Mouse (Mus musculus) ES-E14 (cell line): ENCODE data around the gene Popdc3. TPM values are rescaled to one million over a fixed set of nuclear protein-coding genes. Genes with fewer than 3 reads are reported as not detected.
"Not testable (repeated sequence)": the region's sequence is repeated elsewhere in the genome, so short reads cannot be mapped to it uniquely, and the experiment has no call there.

ENCODE experiments used
- DNase-seq: peaks from one replicate; pipeline ENCODE4 v3.0.0-alpha.2; 2013; ENCODE audit warnings: low read depth, low spot score
- H3K27ac ChIP-seq: 2 replicates; pipeline ENCODE4 v1.5.1; 2012; ENCODE audit warnings: low read depth, mild to moderate bottlenecking, low read length, moderate library complexity, mixed read lengths; ENCODE audit not compliant: poor library complexity, insufficient read depth, severe bottlenecking
- H3K36me3 ChIP-seq: 2 replicates; pipeline ENCODE4 v1.6.1; 2012; ENCODE audit warnings: mild to moderate bottlenecking, low read length, moderate library complexity, mixed read lengths; ENCODE audit not compliant: control insufficient read depth, poor library complexity, insufficient read depth, severe bottlenecking
- H3K4me1 ChIP-seq, 2 experiments: fragments of 150-350 bp in 1 of 2; sonication (generic) in 1 of 2; 2 replicates each; pipeline ENCODE4 v1.6.1; 2012; ENCODE audit warnings: low read length in 2 of 2, mild to moderate bottlenecking in 1 of 2, mixed read lengths in 1 of 2; ENCODE audit not compliant: control insufficient read depth in 2 of 2, insufficient read depth in 2 of 2, poor library complexity in 1 of 2
- H3K4me3 ChIP-seq, 2 experiments: fragments of 150-350 bp in 1 of 2; sonication (generic) in 1 of 2; 2 replicates each; pipeline ENCODE4 v1.5.1; 2012; ENCODE audit warnings: low read length in 2 of 2, low read depth in 1 of 2, mild to moderate bottlenecking in 1 of 2, mixed read lengths in 1 of 2; ENCODE audit not compliant: insufficient read depth in 1 of 2, poor library complexity in 1 of 2, severe bottlenecking in 1 of 2
- H3K9ac ChIP-seq: 2 replicates; pipeline ENCODE4 v1.6.1; 2012; ENCODE audit warnings: low read depth, mild to moderate bottlenecking, low read length, mixed read lengths; ENCODE audit not compliant: poor library complexity, insufficient read depth, severe bottlenecking
- H3K9me3 ChIP-seq: fragments of 150-350 bp; sonication (generic); 2 replicates; pipeline ENCODE4 v1.6.1; 2012; ENCODE audit warnings: low read depth, mild to moderate bottlenecking, low read length; ENCODE audit not compliant: control insufficient read depth, insufficient read depth
- CHD2 ChIP-seq: IDR thresholded peaks from 2 replicates; pipeline ENCODE4 v1.6.1; 2014; ENCODE audit warnings: mild to moderate bottlenecking, low read depth, low read length, inconsistent platforms
- HCFC1 ChIP-seq: IDR thresholded peaks from 2 replicates; pipeline ENCODE4 v1.6.1; 2012; ENCODE audit warnings: low read length, inconsistent platforms, borderline replicate concordance; ENCODE audit not compliant: insufficient read depth
- MAFK ChIP-seq: IDR thresholded peaks from 2 replicates; pipeline ENCODE4 v1.6.1; 2014; ENCODE audit warnings: mild to moderate bottlenecking, low read depth, low read length, inconsistent platforms; ENCODE audit not compliant: insufficient read depth
- ZC3H11A ChIP-seq: IDR thresholded peaks from 2 replicates; pipeline ENCODE4 v1.6.1; 2012; ENCODE audit warnings: low read depth, mild to moderate bottlenecking, inconsistent platforms, low read length, borderline replicate concordance
- ZNF384 ChIP-seq: IDR thresholded peaks from 2 replicates; pipeline ENCODE4 v1.6.1; 2012; ENCODE audit warnings: low read depth, low read length, inconsistent platforms
- in situ Hi-C, 2 experiments: fragments of 600-800 bp; cut with MboI; formaldehyde crosslinking; loops; one replicate each; pipeline ENCODE4 v1.15.1; 2025; ENCODE audit warnings: low sequenced_read_pairs in 2 of 2, inconsistent platforms in 1 of 2; ENCODE audit not compliant: unreplicated experiment in 2 of 2
- total RNA-seq: library from RNA; depleted of rRNA; stranded (reverse); fragments of 300-350 nt; gene quantifications from 2 replicates; pipeline ENCODE4 v1.2.3, GENCODE M21; 2012; rRNA removed

Popdc3 gene
- total RNA-seq, result 0.85 and 0.90 TPM in 2 replicates

DNA sequence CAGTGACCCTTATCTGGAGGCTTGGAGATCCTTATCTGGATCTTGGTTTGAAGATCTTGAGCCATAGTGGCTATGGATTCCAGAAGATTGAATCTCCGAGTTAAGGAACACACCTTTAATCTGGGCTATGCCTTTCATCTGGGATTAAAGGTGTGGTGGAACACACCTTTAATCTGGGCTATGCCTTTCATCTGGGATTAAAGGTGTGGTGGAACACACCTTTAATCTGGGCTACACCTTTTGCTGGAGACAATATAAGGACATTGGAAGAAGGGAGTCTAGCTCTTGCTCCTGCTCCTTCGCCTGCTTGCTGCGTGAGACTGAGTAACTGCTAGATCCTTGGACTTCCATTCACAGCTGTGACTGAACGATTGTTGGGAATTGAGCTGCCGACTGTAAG, at the start of gene Popdc3:
Gene Popdc3 (plus strand): TSS at position 301 of the 400 bp plus-strand sequence.
- H3K4me1 ChIP-seq, H3K9me3 ChIP-seq, H3K4me3 ChIP-seq, H3K27ac ChIP-seq, DNase-seq, H3K9ac ChIP-seq, in situ Hi-C loops, H3K36me3 ChIP-seq: not testable (repeated sequence)

DNA sequence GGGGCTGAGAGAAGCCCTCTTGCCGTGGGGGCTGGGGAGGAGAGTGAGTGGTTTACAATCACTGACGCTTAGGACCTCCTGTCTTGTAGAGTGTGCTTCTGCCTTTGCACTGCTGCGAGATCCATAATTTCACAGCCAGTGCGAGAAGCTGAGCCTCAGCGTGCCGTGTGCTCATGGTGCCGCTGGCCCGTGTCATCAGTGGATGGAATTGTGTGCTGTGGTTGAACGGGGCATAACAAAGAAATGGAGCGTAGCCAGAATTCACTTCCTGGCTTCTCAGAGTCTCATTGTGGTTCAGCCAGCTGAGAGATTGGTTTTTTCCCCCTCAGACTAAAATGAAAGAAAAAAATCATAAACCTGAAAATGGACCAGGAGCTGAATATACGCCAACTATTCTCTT, 48.8 kb upstream of the Popdc3 start:
- Histone ChIP-seq H3K27ac (no peak overlapping the region), H3K4me1 (no peaks in the 10 kb centered on the region), H3K9ac (no peak overlapping the region), H3K9me3 (no peaks in the 10 kb centered on the region), H3K4me3 (no peak overlapping the region), H3K36me3 (peaks cover 26% of the 10 kb centered on the region; the same call in 1 of the 2 replicates)
- TF ChIP-seq CHD2, result no peak
- no peak for TF ChIP-seq ZNF384
- TF ChIP-seq MAFK, result no peak
- TF ChIP-seq HCFC1, result no peak
- TF ChIP-seq ZC3H11A, result no peak
- DNase-seq, result no peak
- in situ Hi-C loops, result no loop called here

DNA sequence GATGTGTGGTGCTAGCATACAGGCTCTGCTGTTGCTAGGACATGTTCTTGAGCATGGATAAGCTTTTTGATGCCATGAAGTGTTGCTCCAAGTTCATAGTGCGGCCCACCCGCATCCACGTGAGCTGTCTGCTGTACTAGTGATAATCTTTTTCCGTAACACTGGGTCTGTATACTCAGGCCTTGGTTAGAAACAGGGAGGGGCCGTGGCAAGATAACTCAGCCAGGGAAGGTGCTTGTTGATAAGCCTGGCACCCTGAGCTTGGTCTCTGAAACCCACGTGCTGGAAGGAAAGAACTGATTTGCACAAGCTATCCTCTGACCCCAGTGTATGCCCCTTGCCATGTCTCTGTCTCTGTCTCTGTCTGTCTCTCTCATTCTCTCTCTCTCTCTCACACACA, 47.9 kb upstream of the Popdc3 start:
- DNase-seq, result no peak
- no peak overlapping the region for H3K4me3 ChIP-seq
- in situ Hi-C loops, result loop anchor here in 1 of 2 experiments (10.0 kb wide), 1 partner anchor 75 kb away; no protein-coding TSS in a partner anchor
- TF ChIP-seq HCFC1 (no peak), MAFK (no peak), CHD2 (no peak), ZNF384 (no peak), ZC3H11A (no peak)
- H3K9me3 ChIP-seq, result no peaks in the 10 kb centered on the region
- peaks cover 23% of the 10 kb centered on the region; the same call in 1 of the 2 replicates for H3K36me3 ChIP-seq
- no peak overlapping the region for H3K27ac ChIP-seq
- H3K4me1 ChIP-seq, result no peaks in the 10 kb centered on the region
- no peak overlapping the region for H3K9ac ChIP-seq

DNA sequence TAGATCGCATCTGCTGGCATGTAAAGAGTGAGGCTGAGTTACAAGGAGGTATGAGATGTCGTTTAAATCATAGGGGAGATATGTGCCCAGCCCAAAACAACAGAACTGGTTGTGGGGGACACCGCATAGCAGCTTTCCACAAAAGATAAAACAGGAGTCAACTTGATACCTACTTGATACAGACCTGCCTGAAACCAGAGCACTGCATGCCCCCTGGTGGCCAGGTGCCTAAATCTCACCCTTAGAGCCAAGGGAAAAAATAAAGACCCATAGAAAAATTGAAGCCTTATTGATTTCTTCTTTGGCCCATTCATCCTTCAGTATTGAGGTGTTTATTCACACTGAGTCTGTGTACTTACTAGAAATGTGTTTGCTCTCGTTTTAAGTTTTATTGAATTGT, 45.5 kb upstream of the Popdc3 start:
- Histone ChIP-seq H3K27ac (no peak overlapping the region), H3K9me3 (no peaks in the 10 kb centered on the region), H3K4me1 (no peaks in the 10 kb centered on the region), H3K4me3 (no peak overlapping the region), H3K36me3 (peaks cover 21% of the 10 kb centered on the region; the same call in 1 of the 2 replicates), H3K9ac (no peak overlapping the region)
- in situ Hi-C loops, result loop anchor here in 1 of 2 experiments (10.0 kb wide), 1 partner anchor 78 kb away; no protein-coding TSS in a partner anchor
- TF ChIP-seq ZNF384 (no peak), ZC3H11A (0 out of 2 replicates have a peak, but pooled peaks have one; percentile 15), MAFK (no peak)
- DNase-seq, result peak; percentile 40

DNA sequence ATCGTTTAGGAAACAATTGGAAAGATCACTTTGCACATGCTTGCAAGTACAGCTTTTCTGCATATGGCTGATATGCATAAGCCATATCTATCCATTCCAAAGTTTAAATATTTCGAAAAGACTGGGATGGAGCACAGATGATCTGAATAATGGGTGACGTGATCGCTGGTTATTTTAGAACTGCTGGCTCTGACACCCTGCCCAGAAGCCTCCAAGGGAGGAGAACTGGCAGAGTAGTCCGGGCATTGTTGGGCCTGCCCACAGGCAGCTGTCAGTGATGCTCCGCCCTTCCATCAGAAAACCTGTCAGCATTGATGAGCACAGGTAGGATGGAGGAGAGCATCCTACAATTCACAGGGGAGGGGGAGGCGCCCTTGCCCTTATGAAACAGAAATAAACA, 41.1 kb upstream of the Popdc3 start:
- Histone ChIP-seq H3K9me3 (no peaks in the 10 kb centered on the region), H3K36me3 (peaks cover 13% of the 10 kb centered on the region; the same call in 1 of the 2 replicates), H3K27ac (no peak overlapping the region), H3K4me1 (no peaks in the 10 kb centered on the region), H3K4me3 (no peak overlapping the region), H3K9ac (no peak overlapping the region)
- no peak for TF ChIP-seq ZC3H11A
- no peak for TF ChIP-seq ZNF384
- no peak for TF ChIP-seq CHD2
- no peak for DNase-seq
- in situ Hi-C loops, result loop anchor here in 1 of 2 experiments (10.0 kb wide), 1 partner anchor 82 kb away; no protein-coding TSS in a partner anchor
